Mouse (Mus musculus) forebrain, embryonic 14.5 days (tissue): Measurements from ENCODE around the gene Wbp4. TPM values are rescaled to one million over a fixed set of nuclear protein-coding genes. Genes with fewer than 3 reads are reported as not detected.

Experiments used
- ATAC-seq: fragments of 200-750 bp; cut with Nextera tagmentation; 2 replicates; pipeline ENCODE4 v1.8.0; 2017; ENCODE audit warnings: mild to moderate bottlenecking, moderate library complexity
- DNase-seq: peaks from one replicate; pipeline ENCODE4 v3.0.0-alpha.2; 2015; ENCODE audit warnings: low spot score
- H3K27ac ChIP-seq: fragments of 300-500 bp; sonication (generic); 2 replicates; pipeline ENCODE4 v1.5.1; 2014; ENCODE audit warnings: low read depth, mild to moderate bottlenecking, control low read depth, low read length, moderate library complexity
- H3K27me3 ChIP-seq: fragments of 300-500 bp; sonication (generic); replicated peaks from 2 replicates; pipeline ENCODE4 v1.6.1; 2014; ENCODE audit warnings: low read length, control low read depth, mixed read lengths; ENCODE audit not compliant: control insufficient read depth, insufficient read depth
- H3K36me3 ChIP-seq: fragments of 300-500 bp; sonication (generic); 2 replicates; pipeline ENCODE4 v1.6.1; 2014; ENCODE audit warnings: low read length, control low read depth; ENCODE audit not compliant: control insufficient read depth, insufficient read depth
- H3K4me1 ChIP-seq: fragments of 300-500 bp; sonication (generic); 2 replicates; pipeline ENCODE4 v1.6.1; 2014; ENCODE audit warnings: antibody characterized with exemption, low read length, control low read depth; ENCODE audit not compliant: control insufficient read depth, insufficient read depth
- H3K4me2 ChIP-seq: fragments of 300-500 bp; sonication (generic); 2 replicates; pipeline ENCODE4 v1.6.1; 2014; ENCODE audit warnings: mild to moderate bottlenecking, control low read depth, low read length
- H3K4me3 ChIP-seq: fragments of 300-500 bp; sonication (generic); 2 replicates; pipeline ENCODE4 v1.5.1; 2014; ENCODE audit warnings: low read depth, low read length, control low read depth
- H3K9ac ChIP-seq: fragments of 300-500 bp; sonication (generic); 2 replicates; pipeline ENCODE4 v1.6.1; 2014; ENCODE audit warnings: mild to moderate bottlenecking, low read length, control low read depth, moderate library complexity
- H3K9me3 ChIP-seq: fragments of 300-500 bp; sonication (generic); replicated peaks from 2 replicates; pipeline ENCODE4 v1.6.1; 2016; ENCODE audit warnings: low read length, control low read depth, mixed read lengths; ENCODE audit not compliant: control insufficient read depth
- WGBS: fragments of 180-500 bp; shearing (Covaris S2); extraction: QIAGEN DNeasy Blood & Tissue Kit; methylation state at CpG from one replicate; pipeline ENCODE4 v1.1.7; 2014; 5-methylcytosine and 5-hydroxymethylcytosine counted together
- polyA plus RNA-seq: library from polyadenylated mRNA; unstranded; fragments of >200 nt; fragmentation: Nextera tagmentation; extraction: Ambion mirVana; gene quantifications from 2 replicates; pipeline ENCODE4 v1.2.1, GENCODE M21; 2014

Gene Wbp4
- polyA plus RNA-seq, 1 experiment from 2014 or later = 43.9 TPM

- Histone ChIP-seq H3K27ac (no peak overlapping the region), H3K4me3 (no peak overlapping the region), H3K4me2 (no peak overlapping the region), H3K9ac (no peak overlapping the region), H3K9me3 (no peaks in the 10 kb centered on the region), H3K36me3 (no peaks in the 10 kb centered on the region), H3K27me3 (no peaks in the 10 kb centered on the region), H3K4me1 (no peaks in the 10 kb centered on the region)
- ATAC-seq = no peak
- WGBS = 89% methylated on average over 6 of the region's 6 CpGs
- DNase-seq = no peak
Observed at GRCm38 (mm10) chr14:79494349-79494748, 13.0 kb upstream of the Wbp4 start.

GRCm38 (mm10) chr14:79490246-79490645 is 8.9 kb upstream of the Wbp4 start:
- H3K27ac ChIP-seq = no peak overlapping the region
- 84% methylated on average over 3 of the region's 3 CpGs for whole genome bisulfite sequencing
- no peak overlapping the region for H3K4me3 ChIP-seq
- ATAC-seq = no peak
- H3K9ac ChIP-seq = no peak overlapping the region
- no peaks in the 10 kb centered on the region for H3K4me1 ChIP-seq
- no peaks in the 10 kb centered on the region; the same call in 1 of the 2 replicates for H3K27me3 ChIP-seq
- no peaks in the 10 kb centered on the region for H3K36me3 ChIP-seq
- no peaks in the 10 kb centered on the region for H3K9me3 ChIP-seq
- H3K4me2 ChIP-seq = no peak overlapping the region
- DNase-seq = no peak

- no peaks in the 10 kb centered on the region for H3K9me3 ChIP-seq
- H3K4me3 ChIP-seq = no peak overlapping the region
- 84% methylated on average over 12 of the region's 12 CpGs for WGBS
- no peak for DNase-seq
- no peaks in the 10 kb centered on the region for H3K36me3 ChIP-seq
- ATAC-seq = no peak
- no peak overlapping the region for H3K27ac ChIP-seq
- H3K4me2 ChIP-seq = no peak overlapping the region
- no peaks in the 10 kb centered on the region for H3K4me1 ChIP-seq
- no peaks in the 10 kb centered on the region; the same call in 1 of the 2 replicates for H3K27me3 ChIP-seq
- no peak overlapping the region for H3K9ac ChIP-seq
Observed at GRCm38 (mm10) chr14:79489150-79489549, 7.8 kb upstream of the Wbp4 start.

GRCm38 (mm10) chr14:79488531-79488930 is 7.2 kb upstream of the Wbp4 start:
- Histone ChIP-seq H3K4me1 (no peaks in the 10 kb centered on the region), H3K36me3 (no peaks in the 10 kb centered on the region), H3K27ac (no peak overlapping the region), H3K9ac (no peak overlapping the region), H3K9me3 (no peaks in the 10 kb centered on the region), H3K27me3 (no peaks in the 10 kb centered on the region; the same call in 1 of the 2 replicates), H3K4me3 (no peak overlapping the region), H3K4me2 (no peak overlapping the region)
- no peak for DNase-seq
- 93% methylated on average over 9 of the region's 9 CpGs for WGBS
- no peak for ATAC-seq

- Histone ChIP-seq H3K4me2 (peak overlapping the region; percentile 54), H3K9me3 (no peaks in the 10 kb centered on the region), H3K27ac (no peak overlapping the region), H3K9ac (peak overlapping the region; percentile 49), H3K4me1 (peaks cover 9% of the 10 kb centered on the region), H3K4me3 (peak overlapping the region; percentile 27), H3K27me3 (no peaks in the 10 kb centered on the region; the same call in 1 of the 2 replicates), H3K36me3 (no peaks in the 10 kb centered on the region)
- DNase-seq (peak; percentile 70), ATAC-seq (peak; percentile 54; the same call in 1 of the 2 replicates)
- 6% methylated on average over 19 of the region's 19 CpGs for WGBS
Observed at GRCm38 (mm10) chr14:79486993-79487731, 5.8 kb upstream of the Wbp4 start.

- no peak overlapping the region for H3K4me3 ChIP-seq
- H3K9me3 ChIP-seq = no peaks in the 10 kb centered on the region
- WGBS = 26% methylated on average over 8 of the region's 8 CpGs
- H3K4me2 ChIP-seq = no peak overlapping the region; the same call in 1 of the 2 replicates
- no peaks in the 10 kb centered on the region; the same call in 1 of the 2 replicates for H3K27me3 ChIP-seq
- H3K27ac ChIP-seq = no peak overlapping the region
- H3K9ac ChIP-seq = peak overlapping the region; percentile 49; the same call in 1 of the 2 replicates
- H3K36me3 ChIP-seq = no peaks in the 10 kb centered on the region
- no peak for DNase-seq
- H3K4me1 ChIP-seq = peaks cover 9% of the 10 kb centered on the region
- ATAC-seq = no peak
Observed at GRCm38 (mm10) chr14:79486617-79486992, 5.3 kb upstream of the Wbp4 start.

- Histone ChIP-seq H3K27ac (no peak overlapping the region), H3K4me1 (peaks cover 19% of the 10 kb centered on the region), H3K9ac (peak overlapping the region; percentile 98; the same call in 1 of the 2 replicates), H3K36me3 (peaks cover 6% of the 10 kb centered on the region; the same call in 1 of the 2 replicates), H3K27me3 (no peaks in the 10 kb centered on the region; the same call in 1 of the 2 replicates), H3K9me3 (no peaks in the 10 kb centered on the region), H3K4me3 (no peak overlapping the region), H3K4me2 (no peak overlapping the region)
- WGBS = 83% methylated on average over 8 of the region's 8 CpGs
- ATAC-seq (no peak), DNase-seq (no peak)
Observed at GRCm38 (mm10) chr14:79483611-79484120, 2.3 kb upstream of the Wbp4 start.

GRCm38 (mm10) chr14:79482747-79483355 is 1.5 kb upstream of the Wbp4 start:
- Histone ChIP-seq H3K27ac (peak overlapping the region; percentile 100), H3K36me3 (peaks cover 12% of the 10 kb centered on the region), H3K4me2 (peak overlapping the region; percentile 55), H3K4me3 (peak overlapping the region; percentile 92), H3K27me3 (no peaks in the 10 kb centered on the region; the same call in 1 of the 2 replicates), H3K4me1 (peaks cover 19% of the 10 kb centered on the region), H3K9me3 (no peaks in the 10 kb centered on the region), H3K9ac (peak overlapping the region; percentile 98)
- DNase-seq = no peak
- no peak for ATAC-seq
- 27% methylated on average over 15 of the region's 15 CpGs for WGBS
